Comparison of ENCODE assay signal across 17 mouse cellular contexts in genomic region chr9:60913626-60914025, GRCm38 (mm10).
"Had no signal": no experiment of that assay in that cellular context is flagged by ENCODE, and none has a peak within 500 bp of the region (broad histone marks: within the 10 kb centered on the region; RNA-seq: fewer than 3 reads in every experiment).

No protein-coding gene starts in this region.

- H3K27ac ChIP-seq: lung, embryonic 15.5 days; macrophage; midbrain, embryonic 13.5 days; midbrain, embryonic 15.5 days; neural tube, embryonic 12.5 days; stomach, embryonic 15.5 days; stomach, postnatal 0 days had no signal

- H3K4me1 ChIP-seq: lung, embryonic 15.5 days; midbrain, embryonic 13.5 days; midbrain, embryonic 15.5 days; neural tube, embryonic 12.5 days; stomach, embryonic 15.5 days had no signal

- H3K9me3 ChIP-seq: lung, embryonic 15.5 days; midbrain, embryonic 13.5 days; midbrain, embryonic 15.5 days; neural tube, embryonic 12.5 days; stomach, embryonic 15.5 days had no signal

- H3K9ac ChIP-seq: lung, embryonic 15.5 days; midbrain, embryonic 13.5 days; midbrain, embryonic 15.5 days; neural tube, embryonic 12.5 days; stomach, embryonic 15.5 days had no signal

- ATAC-seq: lung, postnatal 0 days; midbrain, embryonic 13.5 days; midbrain, embryonic 15.5 days had no signal

- DNase-seq: lung, adult 2 months; lung, postnatal 14 days; lung, postnatal 36 days; right cerebral cortex, postnatal 14 days; thymus, adult 2 months; thymus, postnatal 25 days; thymus, postnatal 4 days had no signal

- H3K4me3 ChIP-seq: lung, embryonic 15.5 days; megakaryocyte, embryonic 14.5 days; midbrain, embryonic 13.5 days; midbrain, embryonic 15.5 days; neural tube, embryonic 12.5 days; stomach, embryonic 15.5 days had no signal

- H3K36me3 ChIP-seq: lung, embryonic 15.5 days; midbrain, embryonic 13.5 days; midbrain, embryonic 15.5 days; neural tube, embryonic 12.5 days; stomach, embryonic 15.5 days had no signal

- H3K27me3 ChIP-seq: lung, embryonic 15.5 days; midbrain, embryonic 13.5 days; midbrain, embryonic 15.5 days; neural tube, embryonic 12.5 days; stomach, embryonic 15.5 days had no signal

- H3K4me2 ChIP-seq: lung, embryonic 15.5 days; midbrain, embryonic 11.5 days; midbrain, embryonic 13.5 days; midbrain, embryonic 15.5 days; neural tube, embryonic 12.5 days; stomach, embryonic 15.5 days had no signal
